Mouse (Mus musculus): ENCODE measurements at regions not wholly inside any gene's neighbourhood (a gene's known extent, or its start where the extent isn't known, plus 50 kb on each side); places are given as distances from the start of the nearest gene placed in this dataset.

- TF ChIP-seq FLI1 (IDR thresholded peaks at IDR 0.05; ENCODE audit: low read length) = no peak
- no peak for TF ChIP-seq GATA1 (IDR thresholded peaks at IDR 0.05; ENCODE audit: borderline replicate concordance, low read length)
- no peaks in the 10 kb centered on the region for H3K4me1 ChIP-seq
- H3K27me3 ChIP-seq (replicated peaks) = no peaks in the 10 kb centered on the region
- no peaks in the 10 kb centered on the region for H3K36me3 ChIP-seq (replicated peaks; ENCODE audit: low read length)
- no peak overlapping the region for H3K4me3 ChIP-seq (replicated peaks)
- peaks cover 45% of the 10 kb centered on the region for H3K9me3 ChIP-seq
Observed at GRCm38 (mm10) chr1:189478051-189478450, 76.0 kb upstream of the Kcnk2 start.

- peaks cover 52% of the 10 kb centered on the region for H3K9me3 ChIP-seq
- TF ChIP-seq FLI1 (IDR thresholded peaks at IDR 0.05; ENCODE audit: low read length) = no peak
- no peak for TF ChIP-seq GATA1 (IDR thresholded peaks at IDR 0.05; ENCODE audit: borderline replicate concordance, low read length)
- no peaks in the 10 kb centered on the region for H3K27me3 ChIP-seq (replicated peaks)
- H3K4me3 ChIP-seq (replicated peaks) = no peak overlapping the region
- no peaks in the 10 kb centered on the region for H3K4me1 ChIP-seq
- H3K36me3 ChIP-seq (replicated peaks; ENCODE audit: low read length) = no peaks in the 10 kb centered on the region
Observed at GRCm38 (mm10) chr1:189476796-189477195, 74.7 kb upstream of the Kcnk2 start.

GRCm38 (mm10) chr1:189473071-189473470, 71.0 kb upstream of the Kcnk2 start:
- Histone ChIP-seq H3K4me1 (no peaks in the 10 kb centered on the region), H3K27me3 (replicated peaks) (no peaks in the 10 kb centered on the region), H3K4me3 (replicated peaks) (peak overlapping the region; percentile 29), H3K9me3 (peaks cover 51% of the 10 kb centered on the region), H3K36me3 (replicated peaks; ENCODE audit: low read length) (no peaks in the 10 kb centered on the region)
- no peak for TF ChIP-seq FLI1 (IDR thresholded peaks at IDR 0.05; ENCODE audit: low read length)
- no peak for TF ChIP-seq GATA1 (IDR thresholded peaks at IDR 0.05; ENCODE audit: borderline replicate concordance, low read length)

GRCm38 (mm10) chr1:189458421-189458820, 56.3 kb upstream of the Kcnk2 start:
- TF ChIP-seq GATA1 (IDR thresholded peaks at IDR 0.05; ENCODE audit: borderline replicate concordance, low read length) (no peak), FLI1 (IDR thresholded peaks at IDR 0.05; ENCODE audit: low read length) (no peak)
- H3K9me3 ChIP-seq = peaks cover 70% of the 10 kb centered on the region
- no peaks in the 10 kb centered on the region for H3K36me3 ChIP-seq (replicated peaks; ENCODE audit: low read length)
- H3K4me3 ChIP-seq (replicated peaks) = no peak overlapping the region
- no peaks in the 10 kb centered on the region for H3K27me3 ChIP-seq (replicated peaks)
- H3K4me1 ChIP-seq = no peaks in the 10 kb centered on the region

All from megakaryocyte, embryonic 14.5 days (primary cell).